Mouse (Mus musculus) adrenal gland, postnatal 25 days (tissue): Measurements from ENCODE around the gene Fat3. TPM values are rescaled to one million over a fixed set of nuclear protein-coding genes. Genes with fewer than 3 reads are reported as not detected.
A peak's percentile ranks its signal among the peaks of the same experiment; 100 is the strongest.

ENCODE experiments used
- DNase-seq: peaks from one replicate; pipeline ENCODE4 v3.0.0; 2021; ENCODE audit warnings: mixed read lengths
- total RNA-seq: library from RNA; stranded (reverse); gene quantifications from 2 replicates; pipeline ENCODE4 v1.2.3, GENCODE M21; 2021

Gene Fat3
- total RNA-seq, 1 experiment from 2014 or later = 3.5 TPM

GRCm38 (mm10) chr9:16133098-16133497 is 368.0 kb downstream of the Fat3 start:
- DNase-seq = no peak

DNA sequence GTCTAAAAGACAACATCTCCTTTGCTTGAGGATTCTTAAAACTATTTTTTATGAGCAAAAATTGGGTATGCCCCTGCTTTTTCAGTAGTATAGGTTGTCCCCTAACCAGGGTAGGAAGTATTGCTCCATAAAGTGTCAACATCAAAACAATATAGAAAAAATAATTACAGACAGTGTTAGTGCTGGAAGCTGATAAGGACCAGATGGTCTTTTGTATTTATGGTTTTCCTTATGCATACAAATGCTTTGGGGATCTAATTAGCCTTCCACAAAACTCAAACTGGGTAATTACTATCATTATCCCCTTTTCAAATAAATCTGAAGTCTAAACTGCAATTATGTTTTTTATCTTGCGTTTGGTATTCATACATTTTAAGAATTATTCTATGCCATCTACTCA is 368.5 kb downstream of the Fat3 start:
- DNase-seq = no peak

DNA sequence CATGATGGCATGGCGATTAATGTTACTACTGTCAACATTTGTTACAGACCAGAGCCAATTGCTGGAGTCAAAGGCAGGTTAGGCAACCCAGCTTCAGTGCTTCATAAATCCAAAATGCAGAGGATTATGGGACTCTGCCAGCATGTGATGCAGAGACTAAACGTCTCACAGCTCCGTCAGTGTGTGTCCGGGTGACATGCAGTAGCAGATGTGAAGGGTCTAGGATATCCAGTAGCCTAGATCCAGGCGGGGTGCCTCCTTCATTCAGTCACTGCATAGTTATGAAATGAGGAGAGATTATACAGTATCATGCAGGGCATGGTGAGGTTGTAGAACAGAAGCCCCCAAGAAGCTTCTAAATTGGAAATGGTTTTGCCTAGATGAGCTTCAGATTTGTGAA is 379.3 kb downstream of the Fat3 start:
- DNase-seq = no peak

GRCm38 (mm10) chr9:16114821-16115485 is 386.1 kb downstream of the Fat3 start:
- DNase-seq = no peak

DNA sequence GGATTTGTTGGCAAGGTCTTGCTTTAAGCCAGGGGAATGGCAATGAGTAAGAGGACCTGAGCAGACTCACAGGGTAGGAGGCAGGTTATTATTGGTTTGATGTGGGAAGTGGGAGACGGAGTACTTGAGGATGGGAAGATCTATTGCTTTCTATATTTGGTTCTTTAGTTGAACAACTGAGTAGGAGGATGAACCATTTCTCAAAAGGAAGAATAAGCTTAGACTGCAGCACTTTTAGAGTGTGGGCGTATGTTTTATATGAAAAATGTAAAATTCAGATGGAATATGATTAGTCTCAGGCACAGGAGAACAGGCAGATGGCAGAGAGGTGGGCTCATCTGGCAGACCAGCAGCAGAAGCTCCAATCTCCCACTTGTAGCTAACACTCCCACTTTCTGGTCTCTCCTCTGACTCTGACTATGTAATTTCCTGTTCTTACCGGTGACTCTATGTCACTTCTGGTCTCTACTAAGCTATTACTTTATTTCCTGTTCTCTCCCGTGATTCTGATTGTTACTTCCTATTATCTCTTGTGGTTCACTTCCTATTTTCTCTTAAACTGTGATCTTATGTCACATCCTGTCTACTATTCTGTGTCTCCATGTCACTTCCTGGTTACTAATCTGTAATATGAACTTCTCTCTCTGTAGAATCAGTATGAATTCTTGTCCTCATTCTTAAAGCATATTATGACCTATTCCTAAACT is 387.0 kb downstream of the Fat3 start:
- no peak for DNase-seq

DNA sequence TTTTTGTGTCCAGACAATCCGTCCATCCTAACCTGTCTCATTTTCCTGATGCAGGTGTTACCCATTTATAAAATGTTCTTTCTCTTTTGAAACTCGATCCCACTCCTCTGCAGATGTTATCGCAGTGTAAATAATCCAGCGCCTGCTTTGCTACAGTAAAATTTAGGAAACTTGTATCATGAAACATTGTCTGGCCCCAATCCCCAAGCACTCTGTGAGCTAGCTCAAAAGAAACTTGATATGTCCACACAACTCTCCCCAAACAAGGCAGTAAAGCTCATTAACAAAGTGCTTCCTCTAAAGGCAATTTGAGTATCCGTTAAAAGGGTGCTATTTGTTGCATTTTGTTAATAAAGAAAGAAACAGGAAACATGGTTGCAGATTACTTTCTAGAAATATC is 393.2 kb downstream of the Fat3 start:
- no peak for DNase-seq

- DNase-seq = no peak
Measured at GRCm38 (mm10) chr9:16107386-16107785, 393.7 kb downstream of the Fat3 start.

DNA sequence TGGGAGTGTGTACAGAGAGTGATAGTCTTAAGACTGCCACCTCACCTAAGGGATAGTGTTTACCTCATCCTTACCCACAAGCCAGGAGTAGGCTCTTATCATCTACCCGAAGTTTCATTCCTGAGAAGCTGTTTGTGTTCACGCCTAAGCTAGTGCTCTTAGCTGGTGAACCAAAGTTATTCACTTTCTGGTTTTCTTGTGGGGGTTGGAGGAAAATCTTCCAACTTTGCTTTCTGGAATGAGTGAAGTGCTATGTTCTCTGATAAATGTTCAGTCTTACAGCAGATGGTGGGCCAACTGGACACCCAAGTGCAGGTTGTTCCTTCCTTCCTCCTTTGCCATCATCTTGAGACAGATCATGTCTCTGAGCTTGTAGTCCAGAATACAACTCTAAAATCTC is 402.5 kb downstream of the Fat3 start:
- no peak for DNase-seq

DNA sequence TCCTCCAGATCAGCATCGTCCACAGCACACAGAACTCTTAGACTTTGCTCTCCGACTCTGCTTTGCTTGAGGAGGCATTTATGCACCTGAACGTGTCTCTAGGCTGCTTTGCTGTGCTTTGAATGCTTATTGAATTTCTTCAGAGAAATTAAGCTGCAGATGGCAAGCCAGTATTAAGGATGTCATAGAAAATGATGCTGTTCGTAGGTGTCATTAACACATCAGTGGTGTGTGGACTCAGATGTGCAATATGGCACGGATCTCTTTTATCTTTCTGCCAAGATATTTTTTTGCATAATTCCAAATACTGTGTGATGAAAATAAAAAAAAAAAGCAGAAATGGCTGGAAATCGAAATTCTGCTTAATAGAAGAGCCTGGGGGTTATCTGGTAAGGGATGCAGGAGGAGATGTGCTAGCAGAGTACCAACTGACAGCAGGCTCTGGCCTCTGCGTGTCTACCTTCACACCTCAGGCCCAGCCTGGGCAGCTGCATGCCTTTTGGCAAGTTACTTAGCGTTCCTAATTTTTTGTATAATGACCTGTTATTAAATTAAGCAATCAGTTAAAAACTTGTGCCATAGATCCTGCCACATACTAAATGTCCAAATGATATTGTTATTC is 407.9 kb downstream of the Fat3 start:
- no peak for DNase-seq

GRCm38 (mm10) chr9:16092051-16092967 is 408.8 kb downstream of the Fat3 start:
- no peak for DNase-seq

GRCm38 (mm10) chr9:16079292-16079691 is 421.8 kb downstream of the Fat3 start:
- DNase-seq = no peak

GRCm38 (mm10) chr9:16074664-16075063 is 426.4 kb downstream of the Fat3 start:
- no peak for DNase-seq

DNA sequence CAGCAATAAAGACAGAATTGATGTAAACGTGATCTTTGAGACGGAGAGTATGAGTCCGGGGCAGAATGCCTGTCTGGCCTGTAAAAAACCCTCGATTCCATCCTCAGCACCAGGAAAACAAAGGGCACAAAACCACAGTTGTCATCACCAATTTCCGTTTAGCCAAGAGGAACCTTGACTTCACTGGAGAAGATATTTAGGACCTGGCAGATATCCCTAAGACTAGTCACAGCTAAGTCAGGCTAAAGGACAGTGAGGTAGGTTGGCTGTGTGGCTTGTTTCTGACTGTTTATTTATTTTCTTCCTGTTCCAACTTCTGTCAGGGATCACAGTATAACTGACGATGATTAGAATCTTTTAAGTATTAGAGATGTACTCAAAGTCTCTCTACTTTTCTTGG is 427.0 kb downstream of the Fat3 start:
- no peak for DNase-seq

DNA sequence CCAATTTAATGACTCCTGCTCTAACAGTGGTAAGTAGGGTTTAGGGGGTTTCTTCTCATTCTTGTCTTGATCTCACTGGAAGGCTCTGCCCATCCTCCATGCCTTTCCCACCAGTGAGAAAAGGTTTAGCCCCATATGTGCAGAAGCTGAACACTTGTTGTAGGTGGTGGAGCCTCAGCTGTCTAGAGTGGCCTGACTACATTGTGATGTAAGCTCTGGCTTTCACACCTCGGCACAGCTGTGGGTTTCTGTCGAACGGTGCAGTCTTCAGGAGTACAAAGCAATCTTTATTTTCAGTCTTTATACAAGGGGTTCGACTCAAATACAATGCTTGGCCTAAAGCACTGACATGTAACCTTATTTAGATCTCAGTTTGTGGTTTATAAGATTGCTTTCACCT is 437.6 kb downstream of the Fat3 start:
- no peak for DNase-seq

- DNase-seq = no peak
Measured at GRCm38 (mm10) chr9:16062472-16062871, 438.6 kb downstream of the Fat3 start.

- peak; percentile 9 for DNase-seq
Measured at GRCm38 (mm10) chr9:16046686-16047085, 454.4 kb downstream of the Fat3 start.

DNA sequence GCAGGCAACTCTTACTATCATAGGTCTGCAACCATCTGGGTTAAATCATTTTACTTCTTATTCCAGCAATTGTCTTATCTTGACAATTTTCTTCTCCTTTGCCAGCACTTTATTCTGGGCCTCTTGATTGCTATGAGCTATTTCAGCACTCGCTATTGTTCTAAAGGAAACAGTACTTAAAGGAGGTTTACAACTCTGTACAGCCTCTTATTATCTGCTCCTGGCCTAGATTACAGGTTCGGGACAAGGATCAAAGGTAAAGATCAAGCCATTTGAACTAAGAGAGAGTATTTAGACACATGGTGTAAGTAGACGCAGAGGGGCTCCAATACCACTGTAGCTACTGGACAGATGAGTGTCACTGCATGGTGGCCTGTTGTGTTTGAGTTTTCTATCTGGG is 463.7 kb downstream of the Fat3 start:
- no peak for DNase-seq

DNA sequence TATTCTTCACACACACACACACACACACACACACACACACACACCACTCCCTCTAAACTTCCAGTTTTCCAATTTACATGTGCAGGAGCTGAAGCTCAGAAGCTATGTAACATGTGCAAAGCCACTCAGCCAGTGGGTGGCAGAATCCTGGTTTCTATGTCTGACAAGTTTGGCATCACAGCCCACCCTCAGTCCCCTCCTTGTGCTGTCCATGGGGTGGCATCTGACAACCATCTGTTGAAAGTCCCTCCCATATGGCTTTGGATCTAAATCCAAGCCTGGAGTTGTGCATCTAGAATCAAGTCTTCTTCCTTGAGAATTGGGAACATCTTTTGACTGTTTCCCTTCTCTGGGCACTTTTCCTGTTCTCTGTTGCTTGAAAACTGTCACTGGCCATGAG is 464.7 kb downstream of the Fat3 start:
- DNase-seq = no peak

- no peak for DNase-seq
Measured at GRCm38 (mm10) chr9:16029715-16030285, 471.3 kb downstream of the Fat3 start.

DNA sequence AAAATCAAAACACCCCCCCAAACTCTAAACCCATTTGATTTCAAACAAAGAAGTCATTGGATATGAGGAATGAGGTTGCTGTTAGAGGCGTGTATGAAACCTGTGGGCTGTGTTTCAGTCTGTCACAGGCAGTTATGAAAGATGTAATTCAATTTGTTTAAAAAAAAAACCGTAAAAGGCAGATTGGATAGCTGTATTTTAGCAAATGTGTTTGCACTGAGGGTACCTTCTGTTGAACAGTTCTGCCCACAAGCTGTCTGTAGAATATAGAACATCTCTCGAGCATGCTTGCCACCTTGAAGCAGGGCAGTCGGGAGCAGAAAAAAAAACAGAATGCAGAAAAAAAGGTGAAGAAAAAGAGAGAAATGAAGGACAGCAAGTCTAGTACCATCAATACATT is 472.0 kb downstream of the Fat3 start:
- no peak for DNase-seq

- DNase-seq = no peak
Measured at GRCm38 (mm10) chr9:16028394-16028911, 472.6 kb downstream of the Fat3 start.

DNA sequence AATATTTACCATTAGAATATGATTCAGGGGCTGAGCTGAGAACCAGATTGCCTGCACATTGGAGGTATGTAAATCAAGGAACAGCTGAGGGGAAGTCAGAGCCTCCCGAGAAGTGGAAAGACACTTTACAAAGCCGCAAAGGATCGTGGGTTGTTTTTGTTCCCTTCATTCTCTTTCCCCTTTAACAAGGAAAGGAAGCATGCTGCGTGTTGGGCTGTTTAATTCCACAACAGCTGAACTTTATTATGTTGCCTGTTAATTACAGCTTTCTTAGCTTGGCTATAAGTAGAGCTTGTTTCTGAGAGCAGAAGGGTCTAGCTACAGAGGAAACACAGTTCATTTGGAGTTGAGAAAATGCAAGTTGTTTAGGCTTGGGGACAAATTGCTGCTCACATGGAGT is 475.0 kb downstream of the Fat3 start:
- no peak for DNase-seq
